Mouse (Mus musculus) forebrain, embryonic 14.5 days (tissue): ENCODE data around the gene Dbndd2. TPM values are rescaled to one million over a fixed set of nuclear protein-coding genes. Genes with fewer than 3 reads are reported as not detected.

Source experiments
- ATAC-seq: fragments of 200-750 bp; cut with Nextera tagmentation; 2 replicates; pipeline ENCODE4 v1.8.0; 2017; ENCODE audit warnings: mild to moderate bottlenecking, moderate library complexity
- DNase-seq: peaks from one replicate; pipeline ENCODE4 v3.0.0-alpha.2; 2015; ENCODE audit warnings: low spot score
- H3K27ac ChIP-seq: fragments of 300-500 bp; sonication (generic); 2 replicates; pipeline ENCODE4 v1.5.1; 2014; ENCODE audit warnings: low read depth, mild to moderate bottlenecking, control low read depth, low read length, moderate library complexity
- H3K27me3 ChIP-seq: fragments of 300-500 bp; sonication (generic); replicated peaks from 2 replicates; pipeline ENCODE4 v1.6.1; 2014; ENCODE audit warnings: low read length, control low read depth, mixed read lengths; ENCODE audit not compliant: control insufficient read depth, insufficient read depth
- H3K36me3 ChIP-seq: fragments of 300-500 bp; sonication (generic); 2 replicates; pipeline ENCODE4 v1.6.1; 2014; ENCODE audit warnings: low read length, control low read depth; ENCODE audit not compliant: control insufficient read depth, insufficient read depth
- H3K4me1 ChIP-seq: fragments of 300-500 bp; sonication (generic); 2 replicates; pipeline ENCODE4 v1.6.1; 2014; ENCODE audit warnings: antibody characterized with exemption, low read length, control low read depth; ENCODE audit not compliant: control insufficient read depth, insufficient read depth
- H3K4me2 ChIP-seq: fragments of 300-500 bp; sonication (generic); 2 replicates; pipeline ENCODE4 v1.6.1; 2014; ENCODE audit warnings: mild to moderate bottlenecking, control low read depth, low read length
- H3K4me3 ChIP-seq: fragments of 300-500 bp; sonication (generic); 2 replicates; pipeline ENCODE4 v1.5.1; 2014; ENCODE audit warnings: low read depth, low read length, control low read depth
- H3K9ac ChIP-seq: fragments of 300-500 bp; sonication (generic); 2 replicates; pipeline ENCODE4 v1.6.1; 2014; ENCODE audit warnings: mild to moderate bottlenecking, low read length, control low read depth, moderate library complexity
- H3K9me3 ChIP-seq: fragments of 300-500 bp; sonication (generic); replicated peaks from 2 replicates; pipeline ENCODE4 v1.6.1; 2016; ENCODE audit warnings: low read length, control low read depth, mixed read lengths; ENCODE audit not compliant: control insufficient read depth
- WGBS: fragments of 180-500 bp; shearing (Covaris S2); extraction: QIAGEN DNeasy Blood & Tissue Kit; methylation state at CpG from one replicate; pipeline ENCODE4 v1.1.7; 2014; 5-methylcytosine and 5-hydroxymethylcytosine counted together
- polyA plus RNA-seq: library from polyadenylated mRNA; unstranded; fragments of >200 nt; fragmentation: Nextera tagmentation; extraction: Ambion mirVana; gene quantifications from 2 replicates; pipeline ENCODE4 v1.2.1, GENCODE M21; 2014

Dbndd2 gene
- polyA plus RNA-seq, 1 experiment from 2014 or later: 3.5 TPM

- 95% methylated on average over 4 of the region's 4 CpGs for WGBS
- H3K4me3 ChIP-seq: no peak overlapping the region
- H3K4me1 ChIP-seq: no peaks in the 10 kb centered on the region
- no peak for ATAC-seq
- DNase-seq: no peak
- no peak overlapping the region for H3K4me2 ChIP-seq
- no peaks in the 10 kb centered on the region for H3K9me3 ChIP-seq
- H3K9ac ChIP-seq: no peak overlapping the region
- H3K27me3 ChIP-seq: no peaks in the 10 kb centered on the region
- H3K27ac ChIP-seq: no peak overlapping the region
- H3K36me3 ChIP-seq: peaks cover 66% of the 10 kb centered on the region
Observed at GRCm38 (mm10) chr2:164505619-164506347, 19.9 kb downstream of the Dbndd2 start.

GRCm38 (mm10) chr2:164507811-164508210 lies 21.9 kb downstream of the Dbndd2 start:
- no peaks in the 10 kb centered on the region for H3K9me3 ChIP-seq
- no peak overlapping the region for H3K9ac ChIP-seq
- no peak overlapping the region for H3K4me2 ChIP-seq
- no peaks in the 10 kb centered on the region for H3K27me3 ChIP-seq
- H3K27ac ChIP-seq: no peak overlapping the region
- H3K36me3 ChIP-seq: peaks cover 46% of the 10 kb centered on the region
- 87% methylated on average over 19 of the region's 19 CpGs for WGBS
- DNase-seq (no peak), ATAC-seq (no peak)
- H3K4me3 ChIP-seq: no peak overlapping the region
- H3K4me1 ChIP-seq: no peaks in the 10 kb centered on the region

GRCm38 (mm10) chr2:164510621-164511190 lies 24.8 kb downstream of the Dbndd2 start:
- H3K4me3 ChIP-seq: no peak overlapping the region
- no peaks in the 10 kb centered on the region for H3K27me3 ChIP-seq
- 46% methylated on average over 5 of the region's 5 CpGs for WGBS
- H3K36me3 ChIP-seq: peaks cover 18% of the 10 kb centered on the region
- ATAC-seq (no peak), DNase-seq (no peak)
- no peaks in the 10 kb centered on the region for H3K4me1 ChIP-seq
- no peak overlapping the region for H3K27ac ChIP-seq
- H3K9me3 ChIP-seq: no peaks in the 10 kb centered on the region
- no peak overlapping the region for H3K4me2 ChIP-seq
- no peak overlapping the region for H3K9ac ChIP-seq

GRCm38 (mm10) chr2:164512121-164512909 lies 26.4 kb downstream of the Dbndd2 start:
- no peak overlapping the region for H3K4me2 ChIP-seq

GRCm38 (mm10) chr2:164513389-164513788 lies 27.5 kb downstream of the Dbndd2 start:
- no peaks in the 10 kb centered on the region for H3K4me1 ChIP-seq
- no peaks in the 10 kb centered on the region for H3K27me3 ChIP-seq
- no peak for ATAC-seq
- no peak overlapping the region for H3K9ac ChIP-seq
- no peak overlapping the region for H3K4me2 ChIP-seq
- no peak overlapping the region for H3K27ac ChIP-seq
- no peak overlapping the region for H3K4me3 ChIP-seq
- no peaks in the 10 kb centered on the region for H3K9me3 ChIP-seq
- H3K36me3 ChIP-seq: 0 out of 2 replicates have a peak, but pooled peaks cover 5% of the 10 kb centered on the region
- DNase-seq: no peak
- 81% methylated on average over 8 of the region's 8 CpGs for WGBS

More at GRCm38 (mm10) chr2:164512121-164512909, 26.4 kb downstream of the Dbndd2 start:
- DNase-seq (no peak), ATAC-seq (no peak)
- H3K27ac ChIP-seq: no peak overlapping the region
- WGBS: 68% methylated on average over 12 of the region's 14 CpGs
- H3K9ac ChIP-seq: no peak overlapping the region
- 0 out of 2 replicates have a peak, but pooled peaks cover 8% of the 10 kb centered on the region for H3K36me3 ChIP-seq
- H3K4me3 ChIP-seq: no peak overlapping the region
- H3K9me3 ChIP-seq: no peaks in the 10 kb centered on the region
- H3K4me1 ChIP-seq: no peaks in the 10 kb centered on the region
- H3K27me3 ChIP-seq: no peaks in the 10 kb centered on the region

GRCm38 (mm10) chr2:164514916-164515315 lies 29.0 kb downstream of the Dbndd2 start:
- Histone ChIP-seq H3K4me2 (no peak overlapping the region), H3K27me3 (no peaks in the 10 kb centered on the region), H3K9me3 (no peaks in the 10 kb centered on the region), H3K9ac (no peak overlapping the region), H3K27ac (no peak overlapping the region), H3K4me3 (no peak overlapping the region), H3K4me1 (no peaks in the 10 kb centered on the region), H3K36me3 (no peaks in the 10 kb centered on the region)
- 92% methylated on average over 3 of the region's 3 CpGs for WGBS
- DNase-seq (no peak), ATAC-seq (no peak)

GRCm38 (mm10) chr2:164515897-164516296 lies 30.0 kb downstream of the Dbndd2 start:
- no peaks in the 10 kb centered on the region for H3K36me3 ChIP-seq
- no peak overlapping the region for H3K9ac ChIP-seq
- no peak overlapping the region for H3K27ac ChIP-seq
- no peak overlapping the region for H3K4me2 ChIP-seq
- H3K4me3 ChIP-seq: no peak overlapping the region
- no peaks in the 10 kb centered on the region for H3K9me3 ChIP-seq
- ATAC-seq (no peak), DNase-seq (no peak)
- H3K4me1 ChIP-seq: no peaks in the 10 kb centered on the region
- 79% methylated on average over 9 of the region's 9 CpGs for WGBS
- no peaks in the 10 kb centered on the region for H3K27me3 ChIP-seq

GRCm38 (mm10) chr2:164516592-164516991 lies 30.7 kb downstream of the Dbndd2 start:
- 89% methylated on average over 11 of the region's 11 CpGs for WGBS
- no peak for DNase-seq

More at GRCm38 (mm10) chr2:164516592-164516991, 30.7 kb downstream of the Dbndd2 start:
- no peaks in the 10 kb centered on the region for H3K9me3 ChIP-seq
- no peaks in the 10 kb centered on the region for H3K4me1 ChIP-seq
- H3K9ac ChIP-seq: no peak overlapping the region
- no peak overlapping the region for H3K4me2 ChIP-seq
- ATAC-seq: no peak
- H3K36me3 ChIP-seq: no peaks in the 10 kb centered on the region
- H3K4me3 ChIP-seq: no peak overlapping the region
- no peaks in the 10 kb centered on the region for H3K27me3 ChIP-seq
- no peak overlapping the region for H3K27ac ChIP-seq
